Mouse (Mus musculus): ENCODE results near the gene Prkar1b.

Gene Prkar1b

DNA sequence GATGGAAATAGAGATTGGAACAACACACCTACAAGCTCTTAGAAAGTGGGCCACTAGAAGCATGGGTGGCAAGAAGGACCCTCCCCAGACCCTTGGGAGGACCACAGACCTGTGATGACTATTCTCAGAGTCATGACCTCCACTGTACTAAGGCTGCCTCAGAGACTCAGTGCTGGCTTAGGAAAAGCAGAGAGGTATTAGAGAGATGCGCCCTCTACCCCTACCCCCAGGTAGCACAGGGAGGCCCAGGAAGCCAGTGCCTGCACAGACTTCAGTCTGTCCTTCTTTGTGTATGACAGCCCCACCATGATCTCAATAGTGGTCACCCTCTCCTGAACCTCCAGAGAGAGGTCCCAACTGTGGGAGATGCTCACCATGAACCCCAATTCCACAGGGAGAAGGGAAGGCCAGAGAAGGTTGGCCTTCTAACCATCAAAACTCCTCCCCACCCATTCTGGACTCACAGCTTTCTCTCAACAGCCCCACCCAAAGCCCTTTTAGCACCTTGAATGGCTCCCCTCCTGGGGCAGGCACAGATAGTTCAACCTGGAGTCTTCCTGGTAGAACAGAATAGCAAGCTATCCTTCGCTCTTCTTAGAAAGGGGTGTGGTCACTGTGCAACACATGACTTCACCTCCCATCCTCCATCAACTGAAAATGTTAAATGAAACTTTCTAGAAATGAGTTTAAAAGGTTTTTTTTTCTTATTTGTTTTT, 39.5 kb downstream of the Prkar1b start:
- in situ Hi-C loops (cut with MboI, MseI): no loop called here

DNA sequence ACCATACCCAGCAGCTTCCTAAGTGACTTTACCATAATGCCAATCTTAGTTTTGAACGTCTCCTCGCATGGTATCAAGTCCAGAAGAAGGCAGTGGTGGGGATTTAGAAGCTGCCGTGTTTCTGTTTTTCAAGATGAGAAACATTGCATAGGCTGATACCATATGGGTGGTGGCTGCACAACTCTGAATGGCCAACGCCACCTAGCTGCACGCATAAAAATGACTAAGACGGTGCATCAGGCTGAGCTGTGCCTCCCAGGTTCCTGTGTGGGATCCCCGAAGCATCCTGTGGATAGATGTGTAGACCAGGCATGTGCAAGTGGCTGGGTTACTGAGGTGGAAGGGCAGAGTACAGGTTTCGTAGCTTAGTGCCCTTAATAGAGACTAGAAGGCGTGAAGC, 42.0 kb downstream of the Prkar1b start:
- in situ Hi-C loops (cut with MboI, MseI): no loop called here

DNA sequence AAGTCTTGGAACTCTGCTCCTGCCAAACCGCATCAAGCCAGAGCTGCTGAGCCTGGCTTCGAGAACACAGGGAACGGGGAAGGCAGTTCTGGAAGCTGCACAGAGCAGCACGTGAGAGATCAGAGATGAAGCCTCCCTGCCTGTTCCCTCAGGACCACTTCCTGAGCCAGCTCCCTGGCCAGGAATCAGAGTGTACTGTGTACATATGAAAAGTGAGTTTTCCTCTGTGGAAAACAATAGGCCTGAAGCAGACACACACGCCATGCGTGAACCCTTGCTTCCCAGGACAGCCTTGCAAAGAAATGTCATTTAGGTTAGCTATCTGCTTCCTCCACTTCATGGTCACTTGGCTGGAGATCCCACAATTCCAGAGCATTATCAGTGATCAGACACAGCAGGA, 48.0 kb downstream of the Prkar1b start:
- in situ Hi-C loops (cut with MboI, MseI): no loop called here

DNA sequence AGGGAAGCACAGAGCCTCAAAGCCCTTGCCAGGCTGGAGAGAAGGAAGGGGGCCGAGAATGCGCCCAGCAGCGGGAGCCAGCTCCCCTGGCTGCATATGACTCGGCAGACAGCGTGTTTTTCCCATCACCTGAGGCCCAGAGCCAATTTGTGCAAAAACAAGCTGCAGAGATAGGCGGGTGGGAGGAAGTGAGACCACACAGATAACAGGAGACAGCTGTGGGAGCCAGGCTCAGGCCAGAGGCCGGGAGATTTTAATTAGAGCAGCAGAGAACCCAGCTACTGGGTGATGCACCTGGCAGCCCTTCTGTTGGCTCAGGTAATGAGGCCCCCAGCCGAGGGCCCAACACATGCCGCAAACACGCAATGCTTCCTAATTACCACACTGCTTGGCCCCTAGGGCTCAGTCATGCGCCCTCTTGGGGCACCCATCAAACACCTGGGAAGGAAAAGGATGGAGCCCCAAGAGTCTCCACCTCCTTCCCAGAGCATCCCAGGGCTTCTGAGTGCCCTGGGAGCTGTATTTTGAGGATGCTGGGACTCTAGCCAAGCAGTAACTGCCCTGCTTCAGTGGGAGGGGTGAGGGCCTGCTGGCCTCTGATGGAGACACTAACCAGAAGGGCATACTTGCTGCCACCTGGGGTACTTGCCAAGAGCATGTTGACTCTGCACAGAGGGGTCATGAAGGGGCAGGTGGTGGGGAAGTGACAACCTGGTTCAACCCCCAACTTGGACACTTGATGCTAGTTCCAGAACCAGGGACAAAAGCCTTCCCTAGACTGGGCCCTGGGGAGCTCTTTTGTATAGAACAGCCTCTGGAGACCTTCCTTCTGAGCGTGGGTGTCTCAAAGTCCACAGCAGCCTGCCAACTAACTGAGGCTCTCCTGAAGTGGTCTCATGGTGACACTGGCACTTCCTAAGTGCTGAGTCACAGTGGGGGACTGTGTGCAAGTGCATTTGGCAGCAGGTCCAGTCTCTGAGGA, 50.5 kb downstream of the Prkar1b start:
- in situ Hi-C loops (cut with MboI, MseI): no loop called here

DNA sequence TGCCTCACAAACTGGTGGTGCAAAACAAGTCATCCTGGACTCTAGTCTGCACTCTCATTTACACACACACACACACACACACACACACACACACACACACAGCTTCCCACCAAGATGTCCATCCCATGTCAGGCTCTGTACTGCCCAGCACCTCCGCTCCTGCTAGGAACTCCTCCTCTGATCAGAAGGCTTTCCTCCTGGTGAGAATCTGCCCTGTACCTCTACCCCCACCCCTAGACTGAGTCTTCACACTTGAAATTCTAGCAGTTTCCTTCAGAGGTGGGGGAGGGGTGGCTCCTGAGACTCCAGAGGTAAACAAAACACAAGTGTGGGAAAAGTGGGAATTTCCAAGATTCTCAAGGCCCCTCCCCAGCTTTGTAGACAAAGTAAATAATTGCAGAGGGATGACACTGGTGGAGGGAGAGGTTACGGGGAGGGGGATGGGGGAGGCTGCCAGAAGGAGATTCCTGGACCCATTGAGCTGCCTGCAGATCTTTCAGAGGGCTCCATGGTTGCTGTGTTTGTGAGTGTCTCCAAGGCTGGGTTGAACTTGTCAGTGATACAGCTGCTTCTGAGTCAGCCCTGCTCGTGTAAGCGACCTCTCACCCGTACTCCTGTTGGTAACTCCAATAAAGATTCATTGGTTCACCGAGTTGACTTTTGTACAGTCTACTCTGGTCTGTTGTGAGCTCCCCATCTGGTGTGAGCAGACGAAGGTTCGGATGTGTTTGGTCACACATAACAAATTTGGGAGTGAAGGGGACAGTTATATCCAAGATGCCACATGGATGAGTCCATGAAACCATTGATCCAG, 54.3 kb downstream of the Prkar1b start:
- in situ Hi-C loops (cut with MboI, MseI): no loop called here

DNA sequence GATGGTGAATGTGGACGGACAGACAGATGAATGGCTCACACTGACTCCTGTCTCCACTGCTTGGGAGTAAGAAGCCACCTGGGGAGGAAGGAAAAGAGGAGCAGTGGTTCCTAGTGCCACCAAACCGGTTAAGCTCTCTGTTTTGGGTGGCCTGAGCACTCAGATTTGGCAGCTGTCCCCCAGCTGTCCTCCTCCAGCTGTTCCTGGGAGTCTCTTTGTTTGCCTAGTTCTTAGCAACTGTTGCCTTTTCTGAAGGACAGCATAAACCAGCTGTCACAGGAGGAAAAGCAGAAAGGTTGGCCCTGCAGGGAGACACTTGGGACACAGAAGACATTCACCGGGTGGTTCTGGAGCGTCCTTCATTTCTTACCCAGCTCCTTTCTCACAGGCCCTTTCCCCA, 56.3 kb downstream of the Prkar1b start:
- in situ Hi-C loops (cut with MboI, MseI): no loop called here

DNA sequence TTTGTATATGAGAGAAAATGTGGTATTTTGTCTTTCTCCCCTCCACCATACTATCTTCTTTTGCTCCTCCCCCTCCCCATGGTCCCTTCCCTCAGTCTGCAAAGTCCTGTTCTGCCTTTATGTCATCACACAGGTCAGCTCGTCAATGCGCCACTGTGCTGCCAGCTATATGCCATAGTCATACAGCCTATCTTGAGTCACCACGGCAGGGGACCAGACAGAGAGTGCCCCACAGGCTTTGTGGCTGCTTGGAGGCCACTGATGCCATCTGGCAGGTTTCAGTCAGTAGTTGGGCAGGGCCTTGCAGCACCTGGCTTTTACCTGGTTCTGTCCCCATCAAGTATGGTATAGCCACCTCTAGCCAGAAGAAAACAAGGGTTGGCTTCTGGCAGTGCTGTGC, 58.1 kb downstream of the Prkar1b start:
- in situ Hi-C loops (cut with MboI, MseI): no loop called here

DNA sequence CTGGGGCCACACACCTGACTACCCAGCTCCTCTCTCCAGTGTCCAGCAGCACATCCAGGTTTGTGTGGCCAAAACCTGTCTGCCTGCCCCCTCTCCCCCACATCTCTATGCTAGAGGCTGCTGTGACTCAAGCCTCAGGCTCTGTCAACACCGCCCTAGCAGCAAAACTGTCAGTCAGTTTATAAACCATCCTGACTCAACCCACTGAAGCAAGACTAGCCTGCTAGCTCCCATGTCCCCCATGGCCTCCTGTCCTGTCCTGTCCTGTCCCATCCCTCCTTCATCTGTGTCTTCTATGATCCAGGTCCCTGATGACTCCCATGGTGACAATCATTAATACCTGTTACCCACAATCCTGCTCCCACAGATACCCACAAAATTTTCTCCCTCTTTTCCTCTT, 59.6 kb downstream of the Prkar1b start:
- in situ Hi-C loops (cut with MboI, MseI): no loop called here

DNA sequence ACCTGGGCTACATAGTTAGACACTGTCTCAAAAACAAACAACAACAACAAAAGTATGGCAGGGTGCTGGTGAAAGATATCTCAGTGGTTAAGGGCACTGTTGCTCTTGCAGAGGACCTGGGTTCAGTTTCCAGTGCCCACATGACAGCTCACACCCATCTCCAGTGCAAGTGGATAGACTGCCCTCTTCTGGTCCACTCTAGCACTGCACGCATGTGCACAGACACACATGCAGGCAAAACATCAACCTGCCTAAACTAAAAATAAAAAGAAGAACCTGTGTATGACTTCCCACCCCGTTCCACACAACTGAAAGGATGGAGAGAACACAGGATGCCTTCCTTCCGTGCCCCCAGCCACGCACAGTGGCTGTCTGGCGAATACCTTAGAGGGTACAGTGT, 61.6 kb downstream of the Prkar1b start:
- in situ Hi-C loops (cut with MboI, MseI): no loop called here

DNA sequence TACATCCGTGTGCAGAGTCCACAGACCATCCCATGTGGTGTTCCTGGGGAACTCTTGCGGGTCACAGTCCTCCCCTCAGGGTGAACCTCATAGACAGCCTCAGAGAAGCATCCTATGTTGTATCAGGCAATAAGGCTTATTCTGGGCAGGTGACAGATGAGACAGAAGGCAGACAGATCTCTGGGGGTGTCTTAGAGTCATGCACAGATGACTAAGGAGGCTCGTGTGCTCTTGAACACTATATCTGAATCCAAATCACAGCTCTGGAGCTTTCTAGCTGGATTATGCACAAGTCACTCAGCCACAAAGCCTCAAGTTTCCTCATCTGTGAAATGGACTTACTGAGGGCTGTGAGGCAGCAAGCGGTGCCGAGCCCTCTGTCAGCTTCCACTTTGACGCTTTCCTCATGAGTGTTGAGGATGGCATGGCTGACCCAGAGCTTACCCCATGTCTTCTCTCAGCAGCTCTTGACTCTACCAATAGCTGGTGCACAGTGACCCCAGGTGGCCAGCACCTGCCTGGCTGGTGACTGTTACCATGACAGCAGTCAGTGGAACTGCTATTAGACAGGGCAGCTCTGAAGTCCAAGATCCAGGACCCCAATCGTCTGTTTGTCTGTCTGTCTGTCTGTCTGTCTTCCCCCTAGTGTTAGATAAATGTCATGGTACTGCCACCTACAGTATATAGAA, 64.8 kb downstream of the Prkar1b start:
- in situ Hi-C loops (cut with MboI, MseI): loop anchor here (5.0 kb wide), 1 partner anchor 228 kb away; no protein-coding TSS in a partner anchor

DNA sequence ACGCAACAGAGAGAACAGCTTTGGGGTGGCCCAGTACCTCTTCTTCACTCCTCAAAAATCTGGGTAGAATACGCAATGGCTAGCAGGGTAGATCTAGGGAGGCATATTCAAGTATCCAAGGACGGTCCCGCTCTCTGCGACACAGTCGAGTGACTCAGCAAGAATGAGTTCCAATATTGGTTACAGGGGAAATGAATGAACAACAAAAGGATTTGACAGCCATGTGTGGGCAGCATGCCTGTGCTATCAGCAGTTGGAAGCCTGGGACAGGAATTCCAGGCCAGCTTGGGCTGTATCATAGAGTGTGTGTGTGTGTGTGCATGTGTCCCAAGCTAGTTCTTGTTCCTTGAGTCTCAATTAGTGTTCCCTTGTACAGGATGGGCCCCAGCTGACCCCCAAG, 65.5 kb downstream of the Prkar1b start:
- in situ Hi-C loops (cut with MboI, MseI): loop anchor here (5.0 kb wide), 1 partner anchor 227 kb away; no protein-coding TSS in a partner anchor

DNA sequence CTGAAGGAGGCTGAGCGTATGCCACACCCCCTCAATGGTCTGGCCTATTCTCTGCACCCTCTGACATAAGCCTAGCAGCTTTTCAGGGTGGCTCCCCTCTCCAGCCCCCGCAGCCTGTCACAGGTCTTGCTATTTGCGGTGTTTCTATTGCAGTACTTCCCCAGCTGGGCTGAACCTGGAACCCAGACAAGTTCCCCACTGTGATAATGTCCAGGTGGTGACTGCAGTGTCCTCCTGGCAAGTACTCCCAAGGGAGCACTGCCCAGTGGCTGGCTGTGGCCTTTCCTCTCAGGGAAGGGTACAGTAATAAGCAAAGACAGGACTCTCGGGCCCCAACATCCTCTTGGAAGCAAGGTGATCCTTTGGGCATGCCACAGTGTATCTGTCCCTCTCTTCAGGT, 66.0 kb downstream of the Prkar1b start:
- in situ Hi-C loops (cut with MboI, MseI): loop anchor here (5.0 kb wide), 1 partner anchor 227 kb away; no protein-coding TSS in a partner anchor

DNA sequence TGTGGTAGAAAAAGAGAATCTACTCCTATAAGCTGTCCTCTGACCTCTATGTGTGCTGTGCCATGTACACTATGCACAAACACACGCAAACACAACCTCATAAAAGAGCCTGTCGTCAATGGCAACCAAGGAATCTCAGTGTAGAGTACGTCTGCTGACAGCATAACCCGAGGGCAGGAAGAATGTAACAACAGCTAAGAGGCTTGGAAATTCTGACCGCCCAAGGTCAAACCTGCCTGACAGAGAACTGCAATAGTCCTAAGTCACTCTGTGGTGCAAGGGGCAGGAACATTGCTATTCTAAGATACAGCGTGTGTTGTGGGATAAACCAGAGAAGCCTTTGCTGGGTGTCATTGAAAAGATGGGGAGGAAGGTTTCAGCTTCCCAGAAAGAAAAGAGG, 68.4 kb downstream of the Prkar1b start:
- in situ Hi-C loops (cut with MboI, MseI): loop anchor here (5.0 kb wide), 1 partner anchor 224 kb away; no protein-coding TSS in a partner anchor

DNA sequence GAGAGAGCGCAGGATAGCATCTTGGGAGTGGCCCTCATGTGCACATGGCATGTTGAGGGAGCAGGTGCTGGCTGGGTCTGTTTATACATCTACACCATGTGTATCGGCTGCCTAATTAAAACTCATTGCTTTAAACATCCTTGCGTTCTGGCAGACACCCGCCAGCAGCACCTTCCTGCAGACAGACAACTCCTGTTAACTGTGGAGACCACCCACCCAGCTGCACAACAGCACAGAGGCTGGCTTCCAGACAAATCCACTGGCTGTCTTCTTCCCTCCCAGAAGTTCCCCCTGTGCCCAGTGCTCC, 71.7 kb downstream of the Prkar1b start:
- in situ Hi-C loops (cut with MboI, MseI): loop anchor here (5.0 kb wide), 1 partner anchor 99 kb away; no protein-coding TSS in a partner anchor

DNA sequence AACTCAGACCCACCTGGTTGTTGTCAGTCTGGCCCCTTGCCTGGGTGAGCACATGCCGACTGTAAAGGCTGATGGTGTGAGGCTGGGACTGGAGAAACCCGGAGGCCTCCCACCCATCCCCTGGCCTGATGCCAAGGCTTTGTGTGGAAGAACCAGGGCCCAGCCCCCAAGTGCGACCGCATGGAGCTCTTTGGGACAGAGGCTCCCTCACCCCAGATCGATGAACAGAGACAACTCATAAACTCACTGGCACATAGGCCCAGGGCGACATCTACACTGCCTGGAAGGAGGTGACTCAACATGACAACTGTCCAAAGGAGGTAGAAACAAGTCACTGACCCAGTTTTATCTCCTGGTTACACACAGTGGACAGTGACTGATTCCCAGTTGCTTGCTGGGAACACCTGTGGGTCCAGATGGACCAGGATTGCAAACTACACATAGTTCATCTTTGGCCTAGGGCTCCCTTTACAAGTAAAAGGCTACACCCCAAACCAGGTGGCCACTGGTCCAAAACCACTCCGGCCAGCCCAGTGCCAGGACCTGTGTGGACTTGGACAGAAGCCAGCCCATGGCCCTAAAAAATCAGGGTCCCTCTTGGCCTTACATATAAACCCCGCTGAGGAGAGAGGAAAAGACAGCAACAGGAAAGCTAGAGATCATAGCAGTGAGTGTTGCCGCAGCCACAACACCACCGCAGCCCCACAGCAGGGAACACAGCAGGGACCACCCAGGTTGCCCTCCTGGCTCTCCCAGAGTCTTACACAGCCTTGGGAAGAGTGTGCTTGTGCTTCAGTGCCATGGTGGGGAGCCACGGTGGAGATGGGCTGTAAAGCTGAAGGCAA, 72.3 kb downstream of the Prkar1b start:
- in situ Hi-C loops (cut with MboI, MseI): loop anchor here (5.0 kb wide), 1 partner anchor 100 kb away; no protein-coding TSS in a partner anchor

DNA sequence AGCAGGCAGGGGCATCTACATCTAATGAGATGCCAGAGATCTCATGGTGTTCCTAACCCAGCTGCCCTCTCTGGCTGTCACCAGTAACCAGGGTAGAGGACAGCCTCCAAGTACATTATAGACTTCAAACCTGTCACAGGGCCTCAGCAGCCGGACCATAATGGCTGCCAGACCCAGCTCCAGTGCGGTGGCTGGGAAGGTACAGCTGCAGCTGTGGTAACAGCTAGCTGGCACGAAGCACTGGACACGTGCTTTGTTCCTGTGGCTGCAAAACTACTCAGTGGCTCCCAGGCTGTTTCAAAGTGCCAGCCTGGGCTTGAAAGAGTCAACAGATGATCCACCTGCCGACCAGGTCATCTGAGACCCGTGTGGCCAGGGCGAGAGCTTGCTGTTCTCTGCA, 73.4 kb downstream of the Prkar1b start:
- in situ Hi-C loops (cut with MboI, MseI): loop anchor here (5.0 kb wide), 1 partner anchor 101 kb away; no protein-coding TSS in a partner anchor

DNA sequence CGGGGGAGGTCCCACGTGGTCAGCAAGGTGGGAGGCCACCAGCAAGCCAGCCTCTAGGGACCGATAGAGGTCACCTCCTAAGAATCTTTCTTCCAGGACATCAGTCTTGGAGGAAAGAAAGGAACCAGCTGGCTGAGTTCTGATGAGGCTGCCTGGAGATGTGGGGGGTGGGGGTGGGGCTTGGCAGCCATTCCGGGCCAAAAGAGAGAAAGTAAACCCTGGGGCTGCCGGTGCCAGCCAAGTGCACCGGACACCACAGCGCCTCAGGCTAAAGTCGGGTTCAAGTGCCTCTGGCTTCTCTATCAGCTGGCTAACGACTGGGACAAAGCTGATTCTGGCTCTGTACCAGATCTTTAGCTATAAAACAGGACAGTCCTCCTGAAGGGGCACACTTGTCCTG, 74.0 kb downstream of the Prkar1b start:
- in situ Hi-C loops (cut with MboI, MseI): loop anchor here (5.0 kb wide), 1 partner anchor 102 kb away; no protein-coding TSS in a partner anchor

DNA sequence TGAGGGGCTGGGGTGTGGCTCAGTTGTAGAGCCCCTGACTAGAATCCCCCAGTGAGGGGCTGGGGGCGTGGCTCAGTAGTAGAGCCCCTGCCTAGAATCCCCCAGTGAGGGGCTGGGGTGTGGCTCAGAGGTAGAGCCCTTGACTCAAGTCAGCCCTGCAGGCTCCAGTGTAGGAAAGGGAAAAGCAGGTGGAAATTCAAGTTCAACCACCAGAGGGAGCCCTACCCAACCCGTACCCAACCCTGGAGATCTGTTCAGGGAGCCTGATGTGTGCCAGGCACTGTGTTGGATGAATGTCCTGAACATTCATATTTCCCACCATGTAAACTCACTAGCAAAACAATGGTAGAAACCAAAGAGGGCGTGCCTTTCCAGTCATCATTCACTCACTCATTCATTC, 74.7 kb downstream of the Prkar1b start:
- in situ Hi-C loops (cut with MboI, MseI): loop anchor here (5.0 kb wide), 1 partner anchor 102 kb away; no protein-coding TSS in a partner anchor

DNA sequence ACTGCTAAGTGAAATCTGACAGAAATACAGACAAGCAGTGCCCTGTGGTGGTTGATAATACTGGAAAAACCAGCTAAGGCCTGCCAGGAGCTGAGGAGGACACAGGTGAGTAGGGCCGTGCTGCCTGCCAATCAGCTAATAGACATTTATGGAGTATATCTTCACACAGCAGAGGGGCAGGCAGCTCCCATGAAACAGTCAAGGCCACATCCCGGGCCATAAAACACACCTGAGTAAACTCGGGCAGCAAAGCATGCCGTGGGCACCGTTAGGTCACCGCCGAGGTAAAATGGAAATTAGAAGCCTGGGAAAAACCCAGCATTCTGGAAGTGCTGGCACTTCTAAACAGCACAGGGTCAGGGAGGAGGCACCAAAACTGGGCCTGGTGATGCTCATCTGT, 75.8 kb downstream of the Prkar1b start:
- in situ Hi-C loops (cut with MboI, MseI): no loop called here

DNA sequence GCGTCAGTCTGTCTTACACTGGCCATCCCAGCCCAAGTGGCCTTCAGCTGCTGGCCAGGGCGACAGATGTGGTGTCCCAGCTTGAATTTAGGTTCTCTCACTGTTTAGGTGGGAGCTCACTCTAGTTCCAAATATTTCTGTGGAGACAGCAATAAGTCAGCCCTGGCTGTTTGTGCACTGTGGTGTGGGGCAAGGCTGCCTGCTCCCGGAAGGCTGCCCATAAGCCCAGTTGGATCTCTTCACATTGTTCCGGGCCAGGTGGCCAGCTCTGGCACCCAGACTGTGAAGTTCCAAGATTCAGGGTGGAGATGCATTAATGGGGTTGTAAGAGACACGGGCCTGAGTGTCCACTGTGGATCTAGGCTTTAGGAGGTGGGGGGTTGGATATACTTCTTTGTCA, 76.9 kb downstream of the Prkar1b start:
- in situ Hi-C loops (cut with MboI, MseI): no loop called here

All from regulatory T cell (primary cell).